Mouse (Mus musculus) induced T-regulatory cell, adult 2 months (primary cell): ENCODE data around the gene Mapk3.

Source experiments
- DNase-seq: peaks from one replicate; pipeline ENCODE4 v3.0.0-alpha.2; 2012; ENCODE audit warnings: low read depth

The Mapk3 gene

GRCm38 (mm10) chr7:126782693-126783092 is 23.3 kb downstream of the Mapk3 start:
- DNase-seq = no peak

- DNase-seq = no peak
Measured at GRCm38 (mm10) chr7:126784469-126784868, 25.1 kb downstream of the Mapk3 start.

GRCm38 (mm10) chr7:126785056-126785455 is 25.7 kb downstream of the Mapk3 start:
- no peak for DNase-seq

GRCm38 (mm10) chr7:126786142-126786541 is 26.7 kb downstream of the Mapk3 start:
- DNase-seq = no peak

- DNase-seq = no peak
Measured at GRCm38 (mm10) chr7:126789141-126789540, 29.7 kb downstream of the Mapk3 start.

- peak; percentile 99 for DNase-seq
Measured at GRCm38 (mm10) chr7:126791851-126792720, 32.7 kb downstream of the Mapk3 start, which contains the start of gene Ppp4c. Ppp4c (minus strand) TSS chr7:126792496.

- no peak for DNase-seq
Measured at GRCm38 (mm10) chr7:126792721-126793443, 33.5 kb downstream of the Mapk3 start.

GRCm38 (mm10) chr7:126793456-126794270 is 34.3 kb downstream of the Mapk3 start:
- no peak for DNase-seq

- DNase-seq = peak; percentile 78
Measured at GRCm38 (mm10) chr7:126794271-126794605, 34.8 kb downstream of the Mapk3 start.

GRCm38 (mm10) chr7:126795387-126796317 is 36.3 kb downstream of the Mapk3 start:
- DNase-seq = no peak

- peak; percentile 71 for DNase-seq
Measured at GRCm38 (mm10) chr7:126796350-126796932, 37.0 kb downstream of the Mapk3 start.

GRCm38 (mm10) chr7:126797411-126798126 is 38.2 kb downstream of the Mapk3 start, which contains the start of gene Fam57b:
Fam57b (plus strand) TSS chr7:126797668.
- peak; percentile 37 for DNase-seq

GRCm38 (mm10) chr7:126798127-126799049 is 39.0 kb downstream of the Mapk3 start:
- peak; percentile 78 for DNase-seq

GRCm38 (mm10) chr7:126799050-126799467 is 39.7 kb downstream of the Mapk3 start:
- peak; percentile 98 for DNase-seq

GRCm38 (mm10) chr7:126799468-126800268 is 40.3 kb downstream of the Mapk3 start:
- DNase-seq = no peak

GRCm38 (mm10) chr7:126800269-126801056 is 41.1 kb downstream of the Mapk3 start:
- no peak for DNase-seq

GRCm38 (mm10) chr7:126801057-126801422 is 41.6 kb downstream of the Mapk3 start:
- DNase-seq = no peak
